Mouse (Mus musculus) intestine, postnatal 0 days (tissue): ENCODE results near the gene Ank. TPM values are rescaled to one million over a fixed set of nuclear protein-coding genes. Genes with fewer than 3 reads are reported as not detected.

Experiments used
- ATAC-seq: fragments of 200-750 bp; cut with Nextera tagmentation; 2 replicates; pipeline ENCODE4 v1.8.0; 2017; ENCODE audit warnings: mild to moderate bottlenecking, moderate TSS enrichment, moderate library complexity
- H3K27ac ChIP-seq: fragments of 300-500 bp; sonication (generic); 2 replicates; pipeline ENCODE4 v1.5.1; 2014; ENCODE audit warnings: mild to moderate bottlenecking, low read depth, low read length, moderate library complexity
- H3K27me3 ChIP-seq: fragments of 300-500 bp; sonication (generic); replicated peaks from 2 replicates; pipeline ENCODE4 v1.6.1; 2014; ENCODE audit warnings: low read length, mixed read lengths; ENCODE audit not compliant: control insufficient read depth, insufficient read depth
- H3K36me3 ChIP-seq: fragments of 300-500 bp; sonication (generic); 2 replicates; pipeline ENCODE4 v1.6.1; 2014; ENCODE audit warnings: mild to moderate bottlenecking, moderate library complexity; ENCODE audit not compliant: control insufficient read depth, insufficient read depth
- H3K4me1 ChIP-seq: fragments of 300-500 bp; sonication (generic); replicated peaks from 2 replicates; pipeline ENCODE4 v1.6.1; 2014; ENCODE audit warnings: antibody characterized with exemption, low read length, mixed read lengths; ENCODE audit not compliant: control insufficient read depth, insufficient read depth
- H3K4me2 ChIP-seq: fragments of 300-500 bp; sonication (generic); replicated peaks from 2 replicates; pipeline ENCODE4 v1.6.1; 2014; ENCODE audit warnings: low read depth, mild to moderate bottlenecking, moderate library complexity
- H3K4me3 ChIP-seq: fragments of 300-500 bp; sonication (generic); 2 replicates; pipeline ENCODE4 v1.5.1; 2014; ENCODE audit warnings: low read depth, low read length
- H3K9ac ChIP-seq: fragments of 300-500 bp; sonication (generic); 2 replicates; pipeline ENCODE4 v1.6.1; 2014; ENCODE audit warnings: mild to moderate bottlenecking, low read depth, low read length
- H3K9me3 ChIP-seq: fragments of 300-500 bp; sonication (generic); 2 replicates; pipeline ENCODE4 v1.6.1; 2016; ENCODE audit warnings: mixed run types; ENCODE audit not compliant: control insufficient read depth
- CTCF ChIP-seq: sonication (generic); IDR thresholded peaks from 2 replicates; pipeline ENCODE4 v1.5.1; 2016; ENCODE audit warnings: low read depth, mild to moderate bottlenecking, control low read depth, antibody characterized with exemption, moderate library complexity
- WGBS: fragments of 180-500 bp; shearing (Covaris S2); extraction: QIAGEN DNeasy Blood & Tissue Kit; methylation state at CpG from one replicate; pipeline ENCODE4 v1.1.7; 2014; 5-methylcytosine and 5-hydroxymethylcytosine counted together
- polyA plus RNA-seq: library from polyadenylated mRNA; unstranded; fragments of >200 nt; fragmentation: Nextera tagmentation; extraction: Ambion mirVana; gene quantifications from 2 replicates; pipeline ENCODE4 v1.2.1, GENCODE M21; 2015

Gene Ank
- polyA plus RNA-seq, 1 experiment from 2014 or later, result 20.9 TPM

DNA sequence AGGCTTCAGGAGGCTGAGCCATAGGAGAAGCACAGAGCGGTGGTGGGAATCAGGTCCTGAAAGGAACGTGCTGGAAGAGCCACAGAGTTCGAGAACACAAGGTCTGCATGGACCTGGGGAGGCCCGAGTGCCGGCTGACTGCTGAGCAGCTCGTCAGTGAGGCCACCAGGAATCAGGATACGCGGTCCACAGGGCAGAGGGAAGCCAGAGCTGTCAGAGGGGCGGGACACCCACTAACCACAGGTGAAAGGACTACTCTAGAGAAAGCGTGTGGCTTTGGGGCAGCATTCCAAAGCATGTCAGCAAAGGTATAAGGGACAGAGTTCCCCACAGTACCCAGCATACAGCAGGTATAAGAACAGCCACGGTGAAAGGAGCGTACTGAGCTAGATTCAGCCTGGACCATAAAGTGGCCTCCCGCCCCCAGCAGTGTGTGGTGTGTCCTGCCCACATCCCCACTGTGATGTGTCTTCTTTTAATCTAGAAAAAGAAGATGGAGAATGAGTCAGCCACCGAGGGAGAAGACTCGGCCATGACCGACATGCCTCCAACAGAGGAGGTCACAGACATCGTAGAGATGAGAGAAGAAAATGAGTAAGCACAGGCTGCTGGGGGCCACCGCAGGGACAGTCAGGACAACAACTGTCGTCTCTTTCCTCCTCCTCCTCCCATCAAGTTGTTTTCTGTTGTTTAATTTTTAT is 126.3 kb downstream of the Ank start:
- no peak for ATAC-seq
- no peaks in the 10 kb centered on the region for H3K4me1 ChIP-seq
- peaks cover 58% of the 10 kb centered on the region for H3K36me3 ChIP-seq
- H3K9ac ChIP-seq, result no peak overlapping the region
- H3K9me3 ChIP-seq, result no peaks in the 10 kb centered on the region
- H3K4me2 ChIP-seq, result no peak overlapping the region
- TF ChIP-seq CTCF, result no peak
- 84% methylated on average over 19 of the region's 19 CpGs for WGBS
- no peaks in the 10 kb centered on the region for H3K27me3 ChIP-seq
- H3K4me3 ChIP-seq, result no peak overlapping the region
- no peak overlapping the region; the same call in 1 of the 2 replicates for H3K27ac ChIP-seq

DNA sequence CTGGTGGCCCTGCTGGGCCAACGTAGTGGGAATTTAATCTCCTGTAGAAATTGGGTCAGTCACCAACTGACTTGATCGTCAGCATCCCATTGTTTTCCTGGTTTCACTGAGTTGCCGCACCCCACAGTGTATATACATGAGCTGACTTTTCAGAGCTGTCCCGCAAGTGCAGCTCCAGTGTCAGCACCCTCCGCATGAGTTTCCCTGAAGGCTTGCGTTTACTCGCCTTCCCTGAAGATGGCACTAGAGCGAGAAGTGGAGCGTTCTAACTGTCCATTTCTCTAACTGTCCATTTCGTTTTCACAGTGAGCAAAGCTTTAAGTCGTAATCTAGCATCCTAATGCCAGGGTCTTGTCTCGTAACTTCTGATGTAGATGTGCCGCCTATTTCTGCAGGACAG is 127.2 kb downstream of the Ank start:
- TF ChIP-seq CTCF, result peak; percentile 49
- H3K27me3 ChIP-seq, result no peaks in the 10 kb centered on the region
- no peaks in the 10 kb centered on the region for H3K4me1 ChIP-seq
- no peak overlapping the region for H3K4me2 ChIP-seq
- ATAC-seq, result no peak
- H3K9me3 ChIP-seq, result no peaks in the 10 kb centered on the region
- H3K27ac ChIP-seq, result no peak overlapping the region
- H3K4me3 ChIP-seq, result no peak overlapping the region
- 85% methylated on average over 13 of the region's 13 CpGs for WGBS
- H3K36me3 ChIP-seq, result peaks cover 58% of the 10 kb centered on the region
- H3K9ac ChIP-seq, result no peak overlapping the region

DNA sequence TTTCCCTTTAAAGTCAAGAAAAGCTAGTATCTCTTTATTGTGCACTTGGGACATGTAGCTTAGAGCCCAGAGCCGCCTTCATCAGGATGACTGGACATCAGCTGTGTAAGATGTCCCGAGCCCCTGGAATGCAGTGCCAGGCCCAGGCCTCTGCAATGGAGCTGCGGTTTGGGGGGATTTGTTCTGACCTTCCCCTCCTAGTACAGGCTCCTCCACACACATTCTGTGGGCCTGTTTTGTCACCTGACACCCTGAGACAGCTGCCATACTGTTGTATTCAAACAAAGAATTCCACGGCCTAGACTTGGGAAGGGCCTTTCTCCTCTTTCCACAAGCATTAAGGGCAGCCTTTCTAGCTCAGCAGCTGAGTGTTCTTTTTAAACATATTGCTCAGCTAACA is 128.5 kb downstream of the Ank start:
- Histone ChIP-seq H3K9ac (no peak overlapping the region), H3K4me3 (no peak overlapping the region), H3K4me1 (no peaks in the 10 kb centered on the region), H3K27me3 (no peaks in the 10 kb centered on the region), H3K4me2 (no peak overlapping the region), H3K9me3 (no peaks in the 10 kb centered on the region), H3K27ac (no peak overlapping the region), H3K36me3 (peaks cover 60% of the 10 kb centered on the region)
- no peak for ATAC-seq
- TF ChIP-seq CTCF, result no peak
- 59% methylated on average over 4 of the region's 4 CpGs for WGBS

DNA sequence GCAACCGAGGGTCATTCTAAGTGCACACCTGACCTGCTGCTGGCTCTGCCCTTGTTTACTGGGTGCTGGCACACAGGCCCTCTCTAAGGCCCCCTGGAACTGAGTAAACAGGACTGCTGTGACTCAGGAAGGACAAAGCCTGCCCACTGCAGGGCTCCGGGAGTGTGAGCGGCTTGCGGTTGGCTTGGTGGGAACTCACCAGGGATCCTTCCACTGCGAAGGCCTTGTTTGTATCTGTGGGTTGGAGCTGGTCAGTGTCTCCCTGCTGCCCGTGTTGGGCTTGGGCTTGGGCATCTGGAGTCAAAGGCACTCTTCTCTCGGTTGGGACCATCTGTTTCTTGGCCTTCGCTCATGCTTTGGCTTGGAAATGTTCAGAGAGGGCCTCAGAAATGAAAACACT is 129.1 kb downstream of the Ank start:
- Histone ChIP-seq H3K36me3 (peaks cover 60% of the 10 kb centered on the region), H3K27me3 (no peaks in the 10 kb centered on the region), H3K27ac (no peak overlapping the region), H3K4me2 (no peak overlapping the region), H3K9me3 (no peaks in the 10 kb centered on the region), H3K9ac (no peak overlapping the region), H3K4me1 (no peaks in the 10 kb centered on the region), H3K4me3 (no peak overlapping the region)
- ATAC-seq, result no peak
- WGBS, result 54% methylated on average over 8 of the region's 8 CpGs
- TF ChIP-seq CTCF, result no peak

DNA sequence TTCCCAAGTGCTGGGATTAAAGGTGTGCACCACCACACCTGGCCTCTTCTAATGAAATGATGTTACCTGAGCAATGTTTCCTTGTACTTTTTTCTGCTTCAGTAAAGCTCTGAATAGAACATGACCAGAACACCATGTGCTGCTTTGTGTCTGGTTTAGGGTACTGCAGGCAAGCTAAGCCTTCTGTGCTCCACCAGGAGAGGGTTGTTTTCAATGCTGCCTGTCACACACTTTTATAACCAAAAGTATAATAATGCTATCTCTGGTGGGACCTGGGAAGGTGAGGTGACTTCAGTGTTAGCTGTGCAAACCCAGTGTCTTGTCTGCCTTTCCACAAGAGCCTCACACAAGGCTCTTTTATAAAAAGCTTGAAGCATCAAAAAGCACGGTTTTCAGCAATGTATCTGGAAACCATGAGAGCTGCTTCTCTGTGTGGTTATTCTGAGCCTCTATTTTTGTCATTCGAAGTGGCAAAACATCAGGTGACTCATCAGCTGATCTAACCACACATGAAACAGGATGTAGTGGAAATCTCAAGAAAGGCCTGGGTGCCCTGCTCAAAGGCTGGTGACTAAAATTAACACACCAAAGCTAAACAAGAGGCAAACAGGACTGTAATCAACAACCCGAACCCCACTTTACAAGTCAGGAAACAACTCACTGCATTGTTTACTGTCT is 130.1 kb downstream of the Ank start:
- Histone ChIP-seq H3K36me3 (peaks cover 58% of the 10 kb centered on the region), H3K4me3 (no peak overlapping the region), H3K4me1 (no peaks in the 10 kb centered on the region), H3K9me3 (no peaks in the 10 kb centered on the region), H3K9ac (no peak overlapping the region), H3K27me3 (no peaks in the 10 kb centered on the region), H3K27ac (no peak overlapping the region), H3K4me2 (no peak overlapping the region)
- peak; percentile 27; the same call in 1 of the 2 replicates for TF ChIP-seq CTCF
- WGBS, result 63% methylated on average over 3 of the region's 3 CpGs
- ATAC-seq, result no peak

DNA sequence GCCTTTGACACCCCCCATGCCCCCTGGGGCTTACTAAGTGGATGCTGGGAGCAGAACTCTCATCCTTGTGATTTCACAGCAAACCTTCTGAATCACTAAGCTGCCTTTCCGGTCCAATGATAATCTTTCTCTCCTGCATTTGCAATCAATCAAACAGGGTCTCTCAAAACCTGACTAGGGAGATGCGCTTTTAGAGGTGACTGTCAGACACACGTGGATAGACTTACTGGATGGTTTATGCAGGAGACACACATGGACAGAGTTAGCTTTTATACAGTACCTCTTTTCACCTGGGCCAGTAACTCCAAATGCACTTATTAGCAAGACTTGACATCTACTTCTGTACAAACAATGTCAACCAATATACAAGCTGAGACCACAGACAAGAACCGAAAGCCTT is 131.0 kb downstream of the Ank start:
- TF ChIP-seq CTCF, result no peak
- no peak overlapping the region; the same call in 1 of the 2 replicates for H3K27ac ChIP-seq
- H3K4me2 ChIP-seq, result no peak overlapping the region
- H3K4me1 ChIP-seq, result no peaks in the 10 kb centered on the region
- no peak overlapping the region for H3K9ac ChIP-seq
- no peaks in the 10 kb centered on the region for H3K9me3 ChIP-seq
- WGBS, result 87% methylated on average over 4 of the region's 4 CpGs
- no peak overlapping the region for H3K4me3 ChIP-seq
- no peak for ATAC-seq
- no peaks in the 10 kb centered on the region for H3K27me3 ChIP-seq
- peaks cover 53% of the 10 kb centered on the region for H3K36me3 ChIP-seq
